Mouse (Mus musculus) hindbrain, embryonic 16.5 days (tissue): Measurements from ENCODE around the gene Mrps24. TPM values are rescaled to one million over a fixed set of nuclear protein-coding genes. Genes with fewer than 3 reads are reported as not detected.

Source experiments
- ATAC-seq: fragments of 200-750 bp; cut with Nextera tagmentation; 2 replicates; pipeline ENCODE4 v1.8.0; 2017; ENCODE audit warnings: moderate TSS enrichment, moderate library complexity
- H3K27ac ChIP-seq: fragments of 300-500 bp; sonication (generic); 2 replicates; pipeline ENCODE4 v1.5.1; 2014; ENCODE audit warnings: low read depth, mild to moderate bottlenecking, control low read depth, low read length, moderate library complexity
- H3K27me3 ChIP-seq: fragments of 300-500 bp; sonication (generic); replicated peaks from 2 replicates; pipeline ENCODE4 v1.6.1; 2014; ENCODE audit warnings: low read length; ENCODE audit not compliant: control insufficient read depth, insufficient read depth
- H3K36me3 ChIP-seq: fragments of 300-500 bp; sonication (generic); 2 replicates; pipeline ENCODE4 v1.6.1; 2014; ENCODE audit warnings: mild to moderate bottlenecking, low read length, moderate library complexity, mixed read lengths; ENCODE audit not compliant: control insufficient read depth, insufficient read depth
- H3K4me1 ChIP-seq: fragments of 300-500 bp; sonication (generic); 2 replicates; pipeline ENCODE4 v1.6.1; 2014; ENCODE audit warnings: low read depth, low read length; ENCODE audit not compliant: control insufficient read depth, insufficient read depth
- H3K4me2 ChIP-seq: fragments of 300-500 bp; sonication (generic); 2 replicates; pipeline ENCODE4 v1.6.1; 2014; ENCODE audit warnings: mild to moderate bottlenecking, low read length, control low read depth, moderate library complexity
- H3K4me3 ChIP-seq: fragments of 300-500 bp; sonication (generic); 2 replicates; pipeline ENCODE4 v1.5.1; 2014; ENCODE audit warnings: mild to moderate bottlenecking, low read length, control low read depth, moderate library complexity
- H3K9ac ChIP-seq: fragments of 300-500 bp; sonication (generic); 2 replicates; pipeline ENCODE4 v1.6.1; 2014; ENCODE audit warnings: low read depth, mild to moderate bottlenecking, control low read depth, low read length, moderate library complexity
- H3K9me3 ChIP-seq: fragments of 300-500 bp; sonication (generic); 2 replicates; pipeline ENCODE4 v1.6.1; 2014; ENCODE audit warnings: mild to moderate bottlenecking, low read length, moderate library complexity; ENCODE audit not compliant: control insufficient read depth
- WGBS: fragments of 180-500 bp; shearing (Covaris S2); extraction: QIAGEN DNeasy Blood & Tissue Kit; methylation state at CpG from one replicate; pipeline ENCODE4 v1.1.7; 2014; 5-methylcytosine and 5-hydroxymethylcytosine counted together
- polyA plus RNA-seq: library from polyadenylated mRNA; unstranded; fragments of >200 nt; fragmentation: Nextera tagmentation; extraction: Ambion mirVana; gene quantifications from 2 replicates; pipeline ENCODE4 v1.2.1, GENCODE M21; 2015

Mrps24 gene
- polyA plus RNA-seq, 1 experiment from 2014 or later: 207 TPM

DNA sequence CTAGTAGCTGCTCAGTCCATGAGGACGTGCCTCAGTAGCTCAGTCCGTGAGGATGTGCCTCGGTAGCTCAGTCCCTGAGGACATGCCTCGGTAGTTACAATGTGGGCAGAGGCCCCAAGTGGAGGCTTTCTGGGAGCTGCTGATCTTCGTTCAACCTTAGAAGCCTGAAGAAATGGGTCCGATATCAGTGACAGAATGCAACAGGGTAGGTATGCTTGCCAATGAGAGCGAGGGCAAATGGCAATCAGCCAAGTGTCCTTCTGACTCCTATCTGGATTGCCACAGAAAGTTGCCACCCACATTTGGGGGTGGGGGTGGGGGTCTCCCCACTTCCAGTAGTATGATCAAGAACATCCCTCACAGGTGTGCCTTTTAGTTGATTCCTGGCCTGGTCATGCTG, 14.7 kb downstream of the Mrps24 start:
- H3K36me3 ChIP-seq: peaks cover 6% of the 10 kb centered on the region; the same call in 1 of the 2 replicates
- WGBS: 83% methylated on average over 7 of the region's 7 CpGs
- no peaks in the 10 kb centered on the region for H3K27me3 ChIP-seq
- H3K9ac ChIP-seq: no peak overlapping the region
- H3K4me2 ChIP-seq: no peak overlapping the region
- no peaks in the 10 kb centered on the region for H3K9me3 ChIP-seq
- H3K4me3 ChIP-seq: no peak overlapping the region
- peaks cover 3% of the 10 kb centered on the region for H3K4me1 ChIP-seq
- no peak for ATAC-seq
- H3K27ac ChIP-seq: no peak overlapping the region

DNA sequence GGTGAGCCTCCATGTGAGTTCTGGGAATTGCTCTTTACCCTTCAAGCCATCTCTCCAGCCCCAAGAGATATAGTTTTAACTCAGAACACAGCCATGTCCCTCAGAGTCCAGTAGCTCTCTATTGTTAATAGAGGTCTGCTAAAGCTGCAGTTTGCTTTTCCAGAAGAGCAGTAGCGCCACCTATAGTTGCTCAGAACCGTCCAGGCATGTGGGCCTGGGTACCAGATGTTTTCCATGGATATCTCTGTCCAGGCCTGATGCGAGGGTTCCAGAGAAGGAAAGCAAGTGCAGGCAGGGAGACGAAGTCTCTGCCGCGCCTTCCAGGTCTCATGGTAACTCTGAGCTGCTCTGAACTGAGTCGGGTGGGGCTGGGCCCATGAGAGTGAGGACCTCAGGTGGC, 23.7 kb downstream of the Mrps24 start:
- Histone ChIP-seq H3K9ac (no peak overlapping the region), H3K9me3 (no peaks in the 10 kb centered on the region), H3K27ac (no peak overlapping the region), H3K27me3 (no peaks in the 10 kb centered on the region), H3K36me3 (no peaks in the 10 kb centered on the region), H3K4me1 (no peaks in the 10 kb centered on the region), H3K4me2 (no peak overlapping the region), H3K4me3 (no peak overlapping the region)
- peak; percentile 63; the same call in 1 of the 2 replicates for ATAC-seq
- WGBS: 34% methylated on average over 7 of the region's 7 CpGs

DNA sequence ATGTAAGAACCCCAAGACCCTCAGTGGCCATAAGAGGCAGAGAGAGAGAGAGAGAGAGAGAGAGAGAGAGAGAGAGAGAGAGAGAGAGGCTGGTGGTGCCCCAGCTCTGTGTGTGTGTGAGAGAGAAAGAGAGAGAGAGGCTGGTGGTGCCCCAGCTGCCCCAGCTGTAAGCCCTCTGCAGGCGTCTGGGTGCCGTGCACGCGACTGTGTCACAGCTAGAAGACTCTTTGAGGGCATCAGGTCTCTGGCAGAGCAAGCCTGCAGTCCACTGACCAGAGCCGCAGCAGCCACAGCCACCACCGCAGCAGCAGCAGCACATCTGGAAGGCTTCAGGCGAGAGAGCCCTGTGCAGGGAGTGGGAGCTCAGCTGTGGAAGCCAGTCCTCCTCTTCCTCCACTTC, 31.2 kb downstream of the Mrps24 start:
- H3K4me1 ChIP-seq: no peaks in the 10 kb centered on the region
- ATAC-seq: no peak
- 34% methylated on average over 7 of the region's 7 CpGs for WGBS
- H3K9me3 ChIP-seq: no peaks in the 10 kb centered on the region
- H3K4me3 ChIP-seq: no peak overlapping the region
- H3K4me2 ChIP-seq: no peak overlapping the region
- H3K27me3 ChIP-seq: no peaks in the 10 kb centered on the region
- no peak overlapping the region for H3K9ac ChIP-seq
- H3K36me3 ChIP-seq: no peaks in the 10 kb centered on the region
- no peak overlapping the region for H3K27ac ChIP-seq

DNA sequence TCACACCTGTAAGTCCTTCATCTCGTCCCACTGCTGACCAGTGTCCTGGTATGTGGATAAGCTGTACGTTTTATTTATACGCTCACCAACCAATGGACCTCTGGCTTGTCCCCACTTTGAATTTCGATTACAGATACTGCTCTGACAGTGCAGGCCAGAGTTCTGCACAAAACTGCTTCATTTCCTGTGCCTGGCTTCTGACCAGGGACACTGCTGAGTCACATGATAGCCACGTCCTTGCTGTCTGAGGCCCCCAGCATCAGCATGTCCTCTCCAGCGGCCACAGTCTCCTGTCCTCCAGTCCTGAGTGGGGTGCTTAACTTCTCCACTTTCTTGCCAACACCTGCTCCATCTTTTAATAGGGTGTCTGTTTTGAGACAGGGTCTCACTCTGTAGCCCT, 32.9 kb downstream of the Mrps24 start:
- Histone ChIP-seq H3K9ac (no peak overlapping the region), H3K27me3 (no peaks in the 10 kb centered on the region), H3K9me3 (no peaks in the 10 kb centered on the region), H3K27ac (no peak overlapping the region), H3K4me3 (no peak overlapping the region), H3K4me2 (no peak overlapping the region), H3K36me3 (no peaks in the 10 kb centered on the region), H3K4me1 (no peaks in the 10 kb centered on the region)
- no peak for ATAC-seq
- WGBS: 73% methylated on average over 6 of the region's 6 CpGs

Other genes starting within 250 kb of the Mrps24 start
- 148 TPM in 2 replicates for gene Xbp1, start 195.0 kb downstream of the Mrps24 start, polyA plus RNA-seq
- gene Ccdc117, start 173.5 kb downstream of the Mrps24 start, polyA plus RNA-seq: 7.4 and 10.3 TPM in 2 replicates
- not detected in 2 replicates for gene Ankrd36, start 146.0 kb downstream of the Mrps24 start, polyA plus RNA-seq
- 35.6 and 36.7 TPM in 2 replicates for gene Urgcp, start 46.7 kb upstream of the Mrps24 start, polyA plus RNA-seq
- gene Dbnl, start 72.8 kb upstream of the Mrps24 start, polyA plus RNA-seq: 148 and 150 TPM in 2 replicates
- 3.3 and 13.6 TPM in 2 replicates for gene Pgam2, start 88.1 kb upstream of the Mrps24 start, polyA plus RNA-seq
- gene Polm, start 122.3 kb upstream of the Mrps24 start, polyA plus RNA-seq: 5.5 and 6.1 TPM in 2 replicates
- gene Aebp1, start 146.3 kb upstream of the Mrps24 start, polyA plus RNA-seq: 27.4 and 35.8 TPM in 2 replicates
- gene Pold2, start 162.6 kb upstream of the Mrps24 start, polyA plus RNA-seq: 59.6 and 62.5 TPM in 2 replicates
- gene Myl7, start 183.1 kb upstream of the Mrps24 start, polyA plus RNA-seq: 0.49 TPM in 1 of 2 replicates, not detected in the other
- gene Gck, start 234.4 kb upstream of the Mrps24 start, polyA plus RNA-seq: 5.7 and 6.6 TPM in 2 replicates
- 98.9 and 99.7 TPM in 2 replicates for gene Ykt6, start 240.0 kb upstream of the Mrps24 start, polyA plus RNA-seq